Mouse (Mus musculus) hematopoietic stem cell, adult 5-6 weeks (primary cell): ENCODE measurements at regions not wholly inside any gene's neighbourhood (a gene's known extent, or its start where the extent isn't known, plus 50 kb on each side); places are given as distances from the start of the nearest gene placed in this dataset.

ENCODE experiments used
- ATAC-seq, 2 experiments: fragments of 125-278 bp in 1 of 2; replicated peaks in 1 of 2; 2 replicates each; pipeline ENCODE4 v1.8.0; 2016 to 2017; ENCODE audit warnings: inconsistent platforms in 2 of 2, mild to moderate bottlenecking in 2 of 2, moderate number of reproducible peaks in 2 of 2, low read depth in 1 of 2, moderate TSS enrichment in 1 of 2; ENCODE audit not compliant: low FRiP score in 2 of 2, poor library complexity in 2 of 2, severe bottlenecking in 2 of 2, insufficient read depth in 1 of 2, low TSS enrichment in 1 of 2

- ATAC-seq: peak; percentile 88 to 93
Measured at GRCm38 (mm10) chr17:79282771-79283170, 72.1 kb downstream of the Cdc42ep3 start.

GRCm38 (mm10) chr17:79273551-79273950 lies 81.3 kb downstream of the Cdc42ep3 start:
- ATAC-seq: no peak

- ATAC-seq: no peak
Measured at GRCm38 (mm10) chr17:79259691-79260090, 95.2 kb downstream of the Cdc42ep3 start.

- no peak for ATAC-seq
Measured at GRCm38 (mm10) chr17:79246962-79247902, 107.7 kb downstream of the Cdc42ep3 start.

- ATAC-seq: no peak
Measured at GRCm38 (mm10) chr17:79244121-79244520, 110.8 kb downstream of the Cdc42ep3 start.

GRCm38 (mm10) chr17:79243426-79243825 lies 111.5 kb downstream of the Cdc42ep3 start:
- ATAC-seq: no peak

- no peak for ATAC-seq
Measured at GRCm38 (mm10) chr17:79241489-79241888, 113.4 kb downstream of the Cdc42ep3 start.

- ATAC-seq: no peak; a peak in 1 of 4 replicates
Measured at GRCm38 (mm10) chr17:79236244-79236781, 118.6 kb downstream of the Cdc42ep3 start.

- ATAC-seq: peak; percentile 84 to 91
Measured at GRCm38 (mm10) chr17:79230653-79231489, 124.0 kb downstream of the Cdc42ep3 start.

- ATAC-seq: no peak
Measured at GRCm38 (mm10) chr17:79206563-79206962, 148.3 kb downstream of the Cdc42ep3 start.

GRCm38 (mm10) chr17:79206111-79206510 lies 148.8 kb downstream of the Cdc42ep3 start:
- ATAC-seq: no peak

GRCm38 (mm10) chr17:79199814-79200491 lies 148.2 kb downstream of the Qpct start:
- no peak for ATAC-seq

- ATAC-seq: no peak
Measured at GRCm38 (mm10) chr17:79191871-79192373, 140.2 kb downstream of the Qpct start.

- ATAC-seq: no peak
Measured at GRCm38 (mm10) chr17:79188282-79188681, 136.6 kb downstream of the Qpct start.

- ATAC-seq: no peak
Measured at GRCm38 (mm10) chr17:79180277-79181130, 128.8 kb downstream of the Qpct start.

GRCm38 (mm10) chr17:79177259-79177658 lies 125.6 kb downstream of the Qpct start:
- ATAC-seq: no peak
